Mouse (Mus musculus) brain, embryonic 14.5 days (tissue): ENCODE results near the gene Tbcb.

ENCODE experiments used
- CTCF ChIP-seq: fragments of 200-500 bp; IDR thresholded peaks from 2 replicates; pipeline ENCODE4 v1.5.1; 2012; ENCODE audit warnings: inconsistent platforms, mild to moderate bottlenecking, moderate library complexity, borderline replicate concordance; ENCODE audit not compliant: insufficient read depth, insufficient read length; ENCODE audit errors: extremely low read depth
- POLR2A ChIP-seq: fragments of 200-500 bp; IDR thresholded peaks from 2 replicates; pipeline ENCODE4 v1.6.1; 2012; ENCODE audit warnings: mild to moderate bottlenecking, inconsistent platforms, borderline replicate concordance; ENCODE audit not compliant: poor library complexity, insufficient read depth, insufficient read length, severe bottlenecking; ENCODE audit errors: extremely low read depth

DNA sequence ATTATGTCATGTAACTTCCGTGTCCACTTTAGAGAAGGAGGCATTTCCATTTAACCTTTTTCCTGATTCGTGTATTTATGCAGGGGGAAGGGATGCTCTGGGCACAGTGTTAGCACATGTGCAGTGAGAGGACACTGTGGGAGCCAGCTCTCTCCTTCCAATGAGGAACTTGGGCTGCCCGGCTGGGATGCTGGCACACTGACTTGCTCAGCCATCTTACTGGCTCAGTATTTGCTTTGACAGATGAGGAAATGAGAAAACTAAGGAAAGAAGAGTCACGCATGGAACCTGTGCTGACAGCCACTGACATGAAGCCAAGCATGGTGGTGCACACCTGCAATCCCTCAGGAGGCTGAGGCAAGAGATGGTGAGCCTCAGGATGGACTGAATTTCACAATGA, 37.6 kb upstream of the Tbcb start:
- TF ChIP-seq CTCF (no peak), POLR2A (no peak)
